Mouse (Mus musculus): ENCODE results near the gene Sirt4. TPM values are rescaled to one million over a fixed set of nuclear protein-coding genes. Genes with fewer than 3 reads are reported as not detected.
A peak's percentile ranks its signal among the peaks of the same experiment; 100 is the strongest.

The Sirt4 gene
- polyA plus RNA-seq, 1 experiment from 2014 or later: 15.7 TPM

DNA sequence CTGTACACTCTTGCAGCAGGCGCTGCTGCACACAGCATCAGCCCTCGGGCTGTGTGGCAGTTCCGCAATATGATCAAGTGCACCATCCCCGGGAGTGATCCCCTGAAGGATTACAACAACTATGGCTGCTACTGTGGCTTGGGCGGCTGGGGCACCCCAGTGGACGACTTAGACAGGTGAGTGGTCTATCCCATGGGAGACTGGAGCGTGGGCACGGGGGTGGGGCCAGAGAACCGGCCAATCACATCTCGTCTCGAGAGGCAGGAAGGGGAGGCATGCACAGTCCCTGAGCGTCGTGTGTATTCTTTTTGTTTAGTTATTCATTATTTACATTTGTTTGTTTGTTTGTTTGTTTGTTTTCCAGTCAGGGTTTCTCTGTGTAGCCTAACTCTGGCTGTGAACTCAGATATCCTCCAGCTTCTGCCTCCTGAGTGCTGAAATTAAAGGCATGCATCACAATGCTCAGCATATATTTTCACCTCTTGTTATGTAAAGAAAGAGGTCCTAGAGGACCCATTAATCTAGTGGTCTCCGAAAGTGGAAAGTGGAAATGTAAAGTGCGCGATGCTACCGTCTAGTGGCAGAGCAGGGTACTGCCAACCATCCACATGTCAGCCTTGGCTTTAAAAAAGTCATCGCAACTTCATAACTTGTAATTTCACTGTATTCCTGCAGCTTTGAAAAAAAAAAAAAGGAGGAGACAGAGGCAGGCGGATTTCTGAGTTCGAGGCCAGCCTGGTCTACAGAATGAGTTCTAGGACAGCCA is 13.6 kb downstream of the Sirt4 start:
- 33% methylated on average over 20 of the region's 20 CpGs for WGBS
- no peaks in the 10 kb centered on the region for H3K27me3 ChIP-seq (replicated peaks; ENCODE audit: insufficient read depth, low read length)
- no peak overlapping the region for H3K27ac ChIP-seq (ENCODE audit: low read length)
- no peak for ATAC-seq
- no peak overlapping the region for H3K9ac ChIP-seq (replicated peaks; ENCODE audit: low read depth)
- H3K36me3 ChIP-seq (ENCODE audit: insufficient read depth, low read length): no peaks in the 10 kb centered on the region
- H3K9me3 ChIP-seq (ENCODE audit: low read length): no peaks in the 10 kb centered on the region
- 0 out of 2 replicates have a peak overlapping the region, but pooled peaks have one; percentile 19 for H3K4me2 ChIP-seq (replicated peaks; ENCODE audit: low read depth, low read length)
- H3K4me1 ChIP-seq (ENCODE audit: insufficient read depth, low read depth, low read length): peaks cover 4% of the 10 kb centered on the region
- TF ChIP-seq CTCF (IDR thresholded peaks at IDR 0.05): peak; percentile 89
- no peak for TF ChIP-seq EP300 (IDR thresholded peaks at IDR 0.05)
- DNase-seq (ENCODE audit: low spot score): peak; percentile 49
- no peak overlapping the region for H3K4me3 ChIP-seq (ENCODE audit: low read depth, low read length)

DNA sequence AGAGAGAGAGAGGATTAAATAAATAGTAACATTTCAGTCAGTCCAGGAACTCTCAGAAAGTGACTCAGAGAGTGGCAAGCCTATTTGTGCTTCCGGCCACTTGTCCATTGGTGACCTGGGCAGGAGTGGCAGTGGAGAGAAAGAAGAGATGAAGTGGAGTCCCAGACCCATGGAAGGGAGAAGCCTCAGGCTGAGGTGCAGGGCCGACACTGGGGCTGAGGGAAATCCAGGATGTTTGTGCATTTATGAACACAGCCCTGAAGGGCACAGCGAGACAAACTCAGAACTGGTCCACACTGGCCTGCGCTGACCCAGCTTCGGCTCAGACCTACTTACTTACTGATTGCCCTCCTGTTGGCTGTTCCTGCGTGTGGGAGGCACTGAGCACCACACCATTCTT is 14.7 kb downstream of the Sirt4 start:
- ATAC-seq: peak; percentile 89

DNA sequence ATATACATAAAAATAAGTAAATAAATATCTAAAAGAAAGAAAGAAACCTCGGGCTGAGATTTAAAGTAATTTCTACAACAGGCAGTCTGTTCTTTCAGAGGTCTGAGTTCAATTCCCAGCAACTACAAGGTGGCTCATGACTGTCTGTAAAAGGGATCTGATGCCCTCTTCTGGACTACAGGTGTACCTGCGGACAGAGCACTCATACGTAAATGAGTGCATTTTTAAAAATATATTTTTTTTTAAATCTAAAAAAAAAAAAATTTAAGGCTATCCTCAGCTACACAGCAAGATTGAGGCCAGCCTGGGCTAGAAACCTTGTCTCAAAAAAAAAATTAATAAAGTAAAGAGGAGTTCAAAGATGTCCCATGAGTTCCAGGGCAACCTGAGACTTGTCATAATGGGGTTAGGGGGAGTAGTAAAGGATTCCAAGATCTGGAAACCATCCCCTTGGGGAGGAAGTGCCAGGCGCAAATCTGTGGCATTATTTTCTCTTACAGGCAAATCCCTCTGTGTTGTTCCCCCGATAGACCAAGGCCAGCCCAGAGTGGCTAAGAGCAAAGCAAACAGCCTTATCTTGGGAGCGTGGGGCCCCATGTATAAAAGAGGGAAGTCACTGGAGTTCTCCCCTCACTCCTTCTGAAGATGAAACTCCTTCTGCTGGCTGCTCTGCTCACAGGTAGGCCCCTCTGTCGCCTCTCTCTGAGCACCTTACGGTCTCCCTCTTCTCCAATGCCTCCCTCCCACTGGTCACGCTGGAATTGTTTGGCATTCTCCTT is 18.7 kb downstream of the Sirt4 start, which contains the start of gene Pla2g1b:
Gene Pla2g1b, plus strand, starts transcription at position 621 of the 779 bp plus-strand sequence.
- H3K9ac ChIP-seq (replicated peaks; ENCODE audit: low read depth): 0 out of 2 replicates have a peak within 1 kb of the TSS, but pooled peaks have one; percentile 5
- DNase-seq (ENCODE audit: low spot score): peak; percentile 41

More for the DNA sequence above, 14.7 kb downstream of the Sirt4 start:
- no peaks in the 10 kb centered on the region for H3K36me3 ChIP-seq (ENCODE audit: insufficient read depth, low read length)
- H3K4me2 ChIP-seq (replicated peaks; ENCODE audit: low read depth, low read length): no peak overlapping the region
- no peaks in the 10 kb centered on the region for H3K9me3 ChIP-seq (ENCODE audit: low read length)
- peaks cover 4% of the 10 kb centered on the region; the same call in 1 of the 2 replicates for H3K4me1 ChIP-seq (ENCODE audit: insufficient read depth, low read depth, low read length)
- no peak overlapping the region for H3K9ac ChIP-seq (replicated peaks; ENCODE audit: low read depth)
- TF ChIP-seq EP300 (IDR thresholded peaks at IDR 0.05) (no peak), CTCF (IDR thresholded peaks at IDR 0.05) (no peak)
- H3K27ac ChIP-seq (ENCODE audit: low read length): no peak overlapping the region
- WGBS: 43% methylated on average over 6 of the region's 6 CpGs
- H3K4me3 ChIP-seq (ENCODE audit: low read depth, low read length): no peak overlapping the region
- peak; percentile 88 for DNase-seq (ENCODE audit: low spot score)
- H3K27me3 ChIP-seq (replicated peaks; ENCODE audit: insufficient read depth, low read length): no peaks in the 10 kb centered on the region

DNA sequence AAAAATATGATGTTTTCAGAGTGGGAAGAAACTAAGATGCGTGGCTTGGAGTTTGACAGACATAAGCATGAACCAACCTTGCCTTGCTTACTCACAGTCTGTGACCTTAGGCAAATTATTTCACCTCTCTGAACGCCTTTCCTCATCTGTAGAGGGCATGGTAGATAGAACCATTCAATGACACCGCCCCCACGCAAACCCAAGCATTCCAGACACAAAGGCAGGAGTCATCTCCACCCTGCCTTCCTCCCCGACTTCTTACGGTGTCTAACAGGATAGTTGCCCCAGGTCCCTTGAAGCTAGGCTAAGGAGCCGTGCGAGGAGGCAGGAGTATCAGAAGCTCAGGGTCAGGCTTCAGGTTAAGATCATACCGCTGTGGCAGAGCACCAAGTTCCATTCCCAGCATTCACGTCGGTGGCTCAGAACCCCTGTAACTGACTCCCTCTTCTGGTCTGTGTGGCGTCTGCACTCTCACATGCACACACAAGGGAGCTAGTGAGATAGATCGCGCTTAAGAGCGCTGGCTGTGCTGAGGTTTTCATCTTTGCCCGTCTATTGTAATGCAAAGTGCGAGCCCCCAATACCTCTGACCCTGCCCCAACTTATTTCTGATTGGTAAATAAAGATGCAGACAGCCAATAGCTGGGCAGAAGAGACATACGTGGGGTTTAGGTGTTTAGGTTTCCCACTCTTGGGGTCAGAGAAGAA is 20.0 kb downstream of the Sirt4 start:
- no peak overlapping the region for H3K9ac ChIP-seq (replicated peaks; ENCODE audit: low read depth)
- no peaks in the 10 kb centered on the region for H3K27me3 ChIP-seq (replicated peaks; ENCODE audit: insufficient read depth, low read length)
- TF ChIP-seq CTCF (IDR thresholded peaks at IDR 0.05) (no peak), EP300 (IDR thresholded peaks at IDR 0.05) (no peak)
- no peak overlapping the region for H3K4me2 ChIP-seq (replicated peaks; ENCODE audit: low read depth, low read length)
- H3K36me3 ChIP-seq (ENCODE audit: insufficient read depth, low read length): no peaks in the 10 kb centered on the region
- ATAC-seq (no peak), DNase-seq (ENCODE audit: low spot score) (no peak)
- H3K9me3 ChIP-seq (ENCODE audit: low read length): no peaks in the 10 kb centered on the region
- no peak overlapping the region for H3K4me3 ChIP-seq (ENCODE audit: low read depth, low read length)
- WGBS: 78% methylated on average over 18 of the region's 18 CpGs
- H3K4me1 ChIP-seq (ENCODE audit: insufficient read depth, low read depth, low read length): no peaks in the 10 kb centered on the region
- H3K27ac ChIP-seq (ENCODE audit: low read length): no peak overlapping the region

More for the DNA sequence above, 18.7 kb downstream of the Sirt4 start, which contains the start of gene Pla2g1b:
- no peaks in the 10 kb centered on the region for H3K36me3 ChIP-seq (ENCODE audit: insufficient read depth, low read length)
- H3K27ac ChIP-seq (ENCODE audit: low read length): 0 out of 2 replicates have a peak within 1 kb of the TSS, but pooled peaks have one; percentile 26
- no peak within 1 kb of the TSS for H3K4me3 ChIP-seq (ENCODE audit: low read depth, low read length)
- peaks cover 1% of the 10 kb centered on the region; the same call in 1 of the 2 replicates for H3K4me1 ChIP-seq (ENCODE audit: insufficient read depth, low read depth, low read length)
- TF ChIP-seq CTCF (IDR thresholded peaks at IDR 0.05) (peak; percentile 50), EP300 (IDR thresholded peaks at IDR 0.05) (no peak)
- no peaks in the 10 kb centered on the region for H3K9me3 ChIP-seq (ENCODE audit: low read length)
- ATAC-seq: peak; percentile 65
- WGBS: 34% methylated on average over 9 of the region's 9 CpGs
- H3K27me3 ChIP-seq (replicated peaks; ENCODE audit: insufficient read depth, low read length): no peaks in the 10 kb centered on the region
- H3K4me2 ChIP-seq (replicated peaks; ENCODE audit: low read depth, low read length): no peak within 1 kb of the TSS; the same call in 1 of the 2 replicates

DNA sequence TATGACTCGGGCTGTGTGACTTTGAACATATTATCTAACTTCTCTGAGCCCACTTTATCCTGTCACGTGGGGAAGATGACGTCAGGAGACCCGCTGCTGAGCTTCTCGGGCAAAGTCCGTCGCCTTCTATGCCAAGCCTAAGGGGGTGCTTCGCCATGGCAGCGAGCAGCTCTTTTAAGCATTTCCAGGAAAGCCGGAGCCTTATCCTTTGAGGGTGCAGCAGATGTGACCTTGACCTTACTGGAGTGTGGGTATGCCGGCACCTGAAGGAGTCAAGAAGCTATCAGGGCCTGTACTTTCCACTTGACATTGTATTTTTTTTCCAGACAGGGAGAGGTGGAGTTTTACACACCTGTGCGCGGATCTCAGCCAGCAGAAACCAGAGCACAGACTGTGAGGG is 25.6 kb downstream of the Sirt4 start:
- Histone ChIP-seq H3K4me3 (ENCODE audit: low read depth, low read length) (no peak overlapping the region), H3K9me3 (ENCODE audit: low read length) (no peaks in the 10 kb centered on the region), H3K36me3 (ENCODE audit: insufficient read depth, low read length) (no peaks in the 10 kb centered on the region), H3K27ac (ENCODE audit: low read length) (no peak overlapping the region), H3K4me2 (replicated peaks; ENCODE audit: low read depth, low read length) (no peak overlapping the region), H3K9ac (replicated peaks; ENCODE audit: low read depth) (no peak overlapping the region), H3K27me3 (replicated peaks; ENCODE audit: insufficient read depth, low read length) (no peaks in the 10 kb centered on the region), H3K4me1 (ENCODE audit: insufficient read depth, low read depth, low read length) (no peaks in the 10 kb centered on the region)
- DNase-seq (ENCODE audit: low spot score) (no peak), ATAC-seq (no peak)
- WGBS: 40% methylated on average over 13 of the region's 13 CpGs
- TF ChIP-seq CTCF (IDR thresholded peaks at IDR 0.05) (no peak), EP300 (IDR thresholded peaks at IDR 0.05) (no peak)
